Mouse (Mus musculus): ENCODE results near the gene Fam166a.
A peak's percentile ranks its signal among the peaks of the same experiment; 100 is the strongest.

The Fam166a gene

GRCm38 (mm10) chr2:25223681-25224491 lies 5.3 kb downstream of the Fam166a start:
- DNase-seq (ENCODE audit: low read depth), result peak; percentile 79

- no peak for DNase-seq (ENCODE audit: low read depth)
Observed at GRCm38 (mm10) chr2:25224492-25224765, 5.9 kb downstream of the Fam166a start, which contains the start of gene Tubb4b. Gene Tubb4b (minus strand): TSS chr2:25224702.

- DNase-seq (ENCODE audit: low read depth), result peak; percentile 97
Observed at GRCm38 (mm10) chr2:25224766-25225752, 6.5 kb downstream of the Fam166a start.

- no peak for DNase-seq (ENCODE audit: low read depth)
Observed at GRCm38 (mm10) chr2:25225811-25226379, 7.3 kb downstream of the Fam166a start.

- DNase-seq (ENCODE audit: low read depth), result no peak
Observed at GRCm38 (mm10) chr2:25226864-25227263, 8.3 kb downstream of the Fam166a start.

- DNase-seq (ENCODE audit: low read depth), result no peak
Observed at GRCm38 (mm10) chr2:25227406-25227805, 8.9 kb downstream of the Fam166a start.

GRCm38 (mm10) chr2:25228431-25228889 lies 9.9 kb downstream of the Fam166a start:
- DNase-seq (ENCODE audit: low read depth), result peak; percentile 90

- DNase-seq (ENCODE audit: low read depth), result no peak
Observed at GRCm38 (mm10) chr2:25228995-25229530, 10.5 kb downstream of the Fam166a start.

- no peak for DNase-seq (ENCODE audit: low read depth)
Observed at GRCm38 (mm10) chr2:25229582-25229981, 11.0 kb downstream of the Fam166a start.

GRCm38 (mm10) chr2:25230581-25230980 lies 12.0 kb downstream of the Fam166a start:
- no peak for DNase-seq (ENCODE audit: low read depth)

GRCm38 (mm10) chr2:25231038-25231437 lies 12.5 kb downstream of the Fam166a start:
- no peak for DNase-seq (ENCODE audit: low read depth)

GRCm38 (mm10) chr2:25233421-25233820 lies 14.9 kb downstream of the Fam166a start:
- DNase-seq (ENCODE audit: low read depth), result peak; percentile 39

- no peak for DNase-seq (ENCODE audit: low read depth)
Observed at GRCm38 (mm10) chr2:25234050-25234449, 15.5 kb downstream of the Fam166a start, which contains the start of gene Slc34a3. Gene Slc34a3 (minus strand): TSS chr2:25234364.

GRCm38 (mm10) chr2:25234551-25235220 lies 16.1 kb downstream of the Fam166a start:
- DNase-seq (ENCODE audit: low read depth), result no peak

GRCm38 (mm10) chr2:25236614-25237013 lies 18.1 kb downstream of the Fam166a start, which contains the start of gene Rnf224:
Gene Rnf224 (minus strand): TSS chr2:25236787.
- no peak for DNase-seq (ENCODE audit: low read depth)

- DNase-seq (ENCODE audit: low read depth), result no peak
Observed at GRCm38 (mm10) chr2:25237522-25237921, 19.0 kb downstream of the Fam166a start.

GRCm38 (mm10) chr2:25238106-25238505 lies 19.6 kb downstream of the Fam166a start:
- no peak for DNase-seq (ENCODE audit: low read depth)

GRCm38 (mm10) chr2:25239766-25240165 lies 21.2 kb downstream of the Fam166a start:
- no peak for DNase-seq (ENCODE audit: low read depth)

GRCm38 (mm10) chr2:25240310-25240709 lies 21.8 kb downstream of the Fam166a start:
- DNase-seq (ENCODE audit: low read depth), result no peak

GRCm38 (mm10) chr2:25240723-25241437 lies 22.3 kb downstream of the Fam166a start:
- no peak for DNase-seq (ENCODE audit: low read depth)

- no peak for DNase-seq (ENCODE audit: low read depth)
Observed at GRCm38 (mm10) chr2:25241438-25241775, 22.9 kb downstream of the Fam166a start.
